Mouse (Mus musculus): Measurements from ENCODE around the gene Eea1.
"Not testable (repeated sequence)": the region's sequence is repeated elsewhere in the genome, so short reads cannot be mapped to it uniquely, and the experiment has no call there.

Eea1 gene

GRCm38 (mm10) chr10:95940046-95940900 is at the start of gene Eea1:
Eea1 (plus strand) TSS chr10:95940650.
- peak; percentile 83 to 84 for DNase-seq (ENCODE audit: low spot score in 2 of 2)

- no peak for DNase-seq (ENCODE audit: low spot score in 2 of 2)
These were observed 49.1 kb upstream of the Eea1 start for GRCm38 (mm10) chr10:95891214-95891960.

DNA sequence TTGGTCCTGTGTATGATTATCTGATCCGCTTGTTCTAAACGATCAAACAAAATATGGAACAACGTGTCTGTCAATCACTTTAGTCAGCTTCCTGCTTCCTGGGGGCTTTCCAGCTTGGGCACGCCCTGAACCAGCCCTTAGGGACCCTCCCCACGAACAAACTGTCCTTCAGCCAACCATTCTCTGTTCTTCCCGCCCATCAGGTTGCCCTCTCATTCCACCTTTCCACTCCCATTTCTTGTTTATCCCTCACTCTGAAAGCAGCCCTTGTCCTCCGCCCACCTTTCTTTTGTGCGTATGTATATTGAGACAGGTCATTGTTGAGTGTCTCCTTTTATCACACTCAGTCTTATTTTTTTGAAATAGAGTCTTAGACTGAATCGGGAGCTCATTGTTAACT is 48.3 kb upstream of the Eea1 start:
- DNase-seq (ENCODE audit: low spot score in 2 of 2), result no peak

DNA sequence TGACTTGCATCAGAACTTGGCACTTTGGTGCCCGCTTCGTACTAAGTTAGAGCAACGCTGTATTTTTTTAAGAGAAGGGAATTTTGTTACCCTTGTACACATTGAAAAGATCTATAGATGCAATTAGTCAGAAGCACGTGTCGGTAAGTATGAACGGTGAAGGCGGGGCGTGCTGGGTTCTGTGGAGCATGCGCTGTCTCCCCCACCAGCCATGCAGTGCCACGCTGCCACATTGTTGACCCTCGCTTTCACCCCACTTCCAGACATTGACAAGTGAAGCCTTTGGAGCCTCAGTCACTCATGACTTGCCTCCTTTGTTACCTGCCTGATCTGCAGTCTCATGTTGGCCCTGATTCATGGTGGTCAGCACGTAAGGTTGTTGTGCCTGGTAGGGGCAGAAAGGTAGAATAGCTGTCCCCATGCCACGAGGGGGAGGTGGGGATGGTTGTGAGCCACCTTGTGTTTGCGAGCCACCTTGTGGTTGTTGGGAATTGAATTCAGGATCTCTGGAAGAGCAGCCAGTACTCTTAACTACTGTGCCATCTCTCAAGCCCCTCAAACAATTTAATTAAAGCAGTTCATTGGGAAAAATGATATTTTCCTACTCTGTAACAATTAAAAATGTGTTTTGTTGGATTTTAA is 47.0 kb upstream of the Eea1 start:
- no peak for DNase-seq (ENCODE audit: low spot score in 2 of 2)

DNA sequence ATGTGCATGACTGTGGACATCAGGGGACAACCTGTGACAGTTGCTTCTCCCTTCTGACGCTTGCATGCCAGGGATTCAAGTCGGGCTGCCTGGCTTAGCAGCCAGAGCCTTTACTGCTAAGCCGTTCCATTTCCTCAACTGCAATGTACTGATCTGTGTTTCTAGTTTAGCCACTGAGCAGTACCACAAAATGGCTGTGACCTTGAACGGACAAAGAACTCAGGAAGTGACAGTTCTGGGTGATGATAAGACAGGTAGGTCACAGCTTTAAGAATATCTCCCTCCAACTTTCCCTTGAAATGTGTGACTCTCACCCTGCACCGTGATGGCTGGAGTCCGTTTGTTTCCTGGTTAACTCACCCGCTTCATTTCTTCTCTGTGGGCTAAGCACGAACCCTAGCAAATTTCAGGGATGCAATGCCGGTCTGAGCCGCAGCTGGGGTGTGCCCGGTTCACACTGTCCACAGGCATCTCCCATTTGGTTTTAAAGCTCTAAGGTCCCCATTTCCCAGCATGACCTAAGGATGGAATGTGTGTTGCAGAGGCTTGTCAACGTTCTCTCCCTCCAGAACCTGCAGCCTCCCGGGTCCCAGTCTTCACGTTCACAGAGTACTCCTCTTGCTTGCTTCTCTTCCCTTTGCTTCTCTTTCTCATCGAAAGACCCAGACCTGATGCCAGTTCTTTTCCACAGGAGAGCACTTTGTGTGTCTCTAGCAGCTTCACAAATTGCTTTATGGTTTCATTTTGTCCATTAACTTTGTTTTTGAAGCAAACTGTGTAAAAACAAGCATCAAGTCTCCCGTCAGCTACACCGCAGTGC is 46.2 kb upstream of the Eea1 start:
- no peak for DNase-seq (ENCODE audit: low spot score in 2 of 2)

GRCm38 (mm10) chr10:95894856-95895386 is 45.5 kb upstream of the Eea1 start:
- DNase-seq (ENCODE audit: low spot score in 2 of 2), result peak; percentile 37 to 56

DNA sequence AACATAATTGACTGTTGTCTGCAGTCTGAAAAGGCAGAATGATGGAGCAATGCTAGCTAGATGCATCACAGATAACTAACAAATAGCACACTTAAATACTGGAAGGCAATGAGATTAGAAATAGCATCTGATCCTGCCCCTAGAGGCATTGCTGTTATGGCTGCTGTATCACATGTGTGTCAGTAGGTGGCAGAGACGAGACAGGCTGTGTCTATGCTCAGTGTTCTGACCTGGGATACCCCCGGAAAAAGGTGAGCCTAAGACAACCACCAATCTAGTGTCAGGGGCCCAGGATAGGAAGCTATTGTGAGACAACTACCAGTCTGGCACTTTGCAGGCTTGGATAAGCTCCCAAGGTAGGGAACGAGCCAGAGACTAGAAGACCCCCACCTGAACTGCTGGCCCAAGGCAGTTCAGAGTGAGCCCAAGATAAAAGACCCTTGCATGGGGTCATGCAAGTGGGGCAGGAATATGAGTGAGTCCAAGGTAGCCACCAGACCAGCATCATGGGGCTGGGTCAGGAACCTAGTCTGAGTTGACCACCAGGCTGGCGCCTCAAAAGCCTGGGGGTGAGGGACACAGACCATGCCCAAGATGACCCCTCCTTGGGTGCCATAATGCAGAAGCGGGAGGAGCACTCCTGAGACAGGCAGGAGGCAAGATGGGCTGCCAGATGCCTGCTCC is 41.8 kb upstream of the Eea1 start:
- DNase-seq (ENCODE audit: low spot score in 2 of 2), result peak in 1 of 2 experiments; percentile 7

DNA sequence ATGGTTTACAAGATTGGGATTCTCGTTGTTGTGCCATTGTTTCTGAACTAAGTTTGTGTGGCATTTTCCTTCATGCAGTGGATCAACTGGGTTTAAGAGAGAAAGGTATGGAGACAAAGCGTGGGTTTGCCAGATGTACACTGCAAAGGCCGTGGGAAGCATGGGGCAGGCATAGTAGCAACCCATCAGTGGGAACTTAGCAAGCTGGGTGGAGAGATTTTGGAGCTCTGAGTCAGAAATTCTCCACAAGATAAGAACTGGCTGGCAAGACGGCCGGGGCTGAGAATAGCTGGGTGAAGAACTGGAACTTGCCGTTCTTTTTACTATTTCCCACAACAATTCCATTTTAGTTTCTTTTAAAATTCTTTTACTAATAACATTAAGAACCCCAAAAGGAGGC is 35.8 kb upstream of the Eea1 start:
- no peak for DNase-seq (ENCODE audit: low spot score in 2 of 2)

DNA sequence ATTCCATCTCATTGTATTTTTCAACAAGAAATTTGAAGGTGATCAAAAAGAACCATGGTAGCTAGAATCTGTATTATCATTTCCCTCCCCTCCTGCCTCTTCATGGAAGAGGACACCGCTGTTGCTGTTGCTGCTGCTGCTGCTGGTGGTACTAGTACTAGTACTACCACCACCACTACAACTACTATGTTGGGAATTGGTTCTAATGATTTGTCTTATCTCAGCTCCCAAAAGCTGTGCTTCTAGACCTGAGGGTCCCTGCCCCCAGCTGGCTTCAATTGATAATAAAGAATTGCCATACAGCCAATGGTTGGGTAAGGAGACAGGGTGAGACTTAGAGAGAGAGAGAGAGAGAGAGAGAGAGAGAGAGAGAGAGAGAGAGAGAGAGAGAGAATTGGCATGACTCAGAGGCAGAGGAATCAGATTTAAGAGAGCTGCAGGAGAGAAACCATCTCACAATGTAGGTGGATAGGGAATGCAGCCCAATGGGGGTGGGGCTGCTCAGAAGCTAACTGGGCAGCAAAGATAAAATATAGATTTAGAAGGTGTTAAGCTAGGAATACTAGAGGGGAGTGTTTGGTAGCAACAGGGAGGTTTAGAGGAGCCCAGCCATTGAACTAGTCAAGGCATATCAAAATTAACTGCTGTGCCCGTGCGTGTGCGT is 31.1 kb upstream of the Eea1 start:
- no peak for DNase-seq (ENCODE audit: low spot score in 2 of 2)

DNA sequence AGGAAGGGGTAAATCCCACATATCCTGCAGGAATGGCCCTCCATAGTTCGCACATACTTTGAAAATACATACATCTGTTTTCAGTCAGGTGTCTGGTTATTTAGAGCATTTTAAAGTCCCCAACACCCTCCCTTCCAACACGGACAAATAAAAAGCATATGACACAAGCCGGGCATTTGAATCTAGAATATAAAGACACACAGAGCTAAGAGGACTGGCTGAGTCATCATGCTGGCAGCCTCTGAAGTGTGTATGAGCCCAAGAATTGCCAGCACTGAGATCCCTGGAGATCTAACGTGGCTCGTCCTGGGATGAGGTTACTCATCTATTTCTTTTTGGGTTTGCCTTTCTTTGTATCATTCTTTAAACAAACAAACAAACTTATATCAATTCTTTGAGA is 29.4 kb upstream of the Eea1 start:
- DNase-seq (ENCODE audit: low spot score in 2 of 2), result no peak

GRCm38 (mm10) chr10:95914434-95915174 is 25.8 kb upstream of the Eea1 start:
- no peak for DNase-seq (ENCODE audit: low spot score in 2 of 2)

DNA sequence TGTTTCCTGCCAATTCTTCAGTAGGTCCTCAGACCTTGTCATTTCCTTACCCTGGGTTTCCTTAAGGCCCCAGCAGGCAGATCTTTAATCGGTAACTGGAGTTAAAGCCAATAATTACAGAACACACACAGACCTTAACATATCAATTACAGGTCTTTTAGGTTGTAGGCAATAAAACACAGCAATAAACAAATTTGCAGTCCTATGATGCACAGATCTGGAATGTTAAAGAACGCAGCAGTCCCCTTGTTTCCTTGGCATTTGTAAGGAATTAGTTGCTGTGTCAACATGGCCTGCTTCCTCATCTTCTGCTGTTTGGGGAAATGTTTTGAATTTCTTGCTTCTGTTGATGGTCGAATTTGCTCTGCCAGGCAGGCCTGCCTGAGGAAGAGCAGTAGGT is 21.7 kb upstream of the Eea1 start:
- no peak for DNase-seq (ENCODE audit: low spot score in 2 of 2)

- DNase-seq (ENCODE audit: low spot score in 2 of 2), result no peak
These were observed 16.9 kb upstream of the Eea1 start for GRCm38 (mm10) chr10:95923263-95924217.

- not testable (repeated sequence) for DNase-seq (ENCODE audit: low spot score in 2 of 2)
These were observed 6.8 kb upstream of the Eea1 start for GRCm38 (mm10) chr10:95933631-95934030.

DNA sequence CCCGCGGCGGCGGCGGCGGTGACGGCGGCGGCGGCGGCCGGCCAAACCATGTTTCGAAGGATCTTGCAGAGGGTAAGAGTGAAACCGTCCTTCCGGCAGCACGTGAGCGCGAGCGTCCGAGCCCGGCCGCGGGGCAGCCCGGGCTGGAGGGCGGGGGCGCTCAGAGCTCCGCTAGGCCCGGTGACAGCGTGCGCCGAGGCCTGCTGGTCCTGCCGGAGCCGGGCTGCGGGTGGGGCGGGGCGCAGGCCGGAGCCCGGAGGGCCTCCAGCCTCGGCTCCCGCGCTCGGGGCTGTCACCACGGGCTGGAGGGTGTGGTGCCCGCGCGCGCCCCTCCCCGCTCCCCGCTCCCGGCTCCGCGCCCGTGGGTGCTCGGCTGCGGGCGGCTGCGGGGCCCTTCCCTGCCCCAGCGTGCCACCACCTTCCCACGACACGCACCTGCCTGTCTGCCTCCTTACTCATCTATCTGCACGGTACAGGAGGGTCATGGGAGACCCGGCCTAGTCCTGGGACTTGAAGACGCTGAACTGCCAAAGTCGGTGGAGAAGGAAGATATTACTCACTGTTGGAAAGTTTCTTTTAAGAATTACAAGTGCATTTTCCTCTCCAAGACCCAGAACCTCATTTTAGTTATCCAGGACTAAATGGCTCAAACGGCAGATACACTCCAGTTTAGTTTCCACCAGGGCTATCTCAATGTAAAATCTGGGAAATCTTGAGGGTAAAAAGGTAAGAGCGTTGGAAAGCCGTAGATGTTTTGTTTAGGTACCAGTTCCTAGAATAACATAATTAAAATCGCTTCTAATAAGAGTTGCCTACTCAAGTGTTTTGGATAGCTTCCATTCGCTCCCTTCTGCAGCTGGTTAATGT is 684 bp downstream of the Eea1 start:
- no peak for DNase-seq (ENCODE audit: low spot score in 2 of 2)

DNA sequence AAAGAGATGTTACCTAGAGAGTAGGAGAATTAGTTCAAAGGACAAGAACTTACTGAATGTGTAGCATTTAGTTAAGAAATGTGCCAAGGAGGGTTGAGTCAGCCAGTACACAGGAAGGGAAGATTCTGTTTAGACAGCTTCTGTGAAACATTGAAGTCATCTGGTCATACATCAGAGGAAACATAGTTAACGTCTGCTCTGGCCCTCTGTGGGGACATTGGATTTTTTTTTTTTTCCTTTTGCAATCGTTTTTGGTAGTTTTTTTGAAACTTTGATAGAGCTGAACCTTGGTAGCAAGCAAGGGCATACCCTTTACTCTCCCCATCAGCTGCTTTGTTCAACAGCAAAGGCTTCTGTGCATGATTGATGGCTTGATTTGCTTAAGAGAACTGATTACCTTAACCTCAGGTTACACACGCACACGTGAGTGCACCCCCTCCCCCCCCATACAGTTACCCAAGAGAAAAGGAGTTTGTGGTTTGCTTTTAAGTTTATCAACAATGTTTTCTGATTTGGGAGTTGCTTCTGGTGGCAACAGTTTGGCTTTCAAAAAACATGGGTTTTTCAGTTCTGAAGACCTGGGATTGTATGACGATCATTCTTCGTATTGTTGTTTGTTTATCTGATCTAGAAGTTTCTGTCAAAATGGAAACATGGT is 1.4 kb downstream of the Eea1 start:
- DNase-seq (ENCODE audit: low spot score in 2 of 2), result peak; percentile 4 to 9

GRCm38 (mm10) chr10:95945086-95945485 is 4.6 kb downstream of the Eea1 start:
- DNase-seq (ENCODE audit: low spot score in 2 of 2), result no peak
